Mouse (Mus musculus) forebrain, embryonic 16.5 days (tissue): ENCODE measurements around the gene Mybphl. TPM values are rescaled to one million over a fixed set of nuclear protein-coding genes. Genes with fewer than 3 reads are reported as not detected.

Experiments
- ATAC-seq: fragments of 200-750 bp; cut with Nextera tagmentation; 2 replicates; pipeline ENCODE4 v1.8.0; 2017; ENCODE audit warnings: mild to moderate bottlenecking, moderate library complexity
- H3K27ac ChIP-seq: fragments of 300-500 bp; sonication (generic); 2 replicates; pipeline ENCODE4 v1.5.1; 2014; ENCODE audit warnings: low read length, control low read depth
- H3K27me3 ChIP-seq: fragments of 300-500 bp; sonication (generic); replicated peaks from 2 replicates; pipeline ENCODE4 v1.6.1; 2014; ENCODE audit warnings: low read length; ENCODE audit not compliant: control insufficient read depth, insufficient read depth
- H3K36me3 ChIP-seq: fragments of 300-500 bp; sonication (generic); 2 replicates; pipeline ENCODE4 v1.6.1; 2014; ENCODE audit not compliant: control insufficient read depth, insufficient read depth
- H3K4me1 ChIP-seq: fragments of 300-500 bp; sonication (generic); replicated peaks from 2 replicates; pipeline ENCODE4 v1.6.1; 2014; ENCODE audit warnings: low read length; ENCODE audit not compliant: control insufficient read depth, insufficient read depth
- H3K4me2 ChIP-seq: fragments of 300-500 bp; sonication (generic); 2 replicates; pipeline ENCODE4 v1.6.1; 2014; ENCODE audit warnings: mild to moderate bottlenecking, low read length, control low read depth
- H3K4me3 ChIP-seq: fragments of 300-500 bp; sonication (generic); replicated peaks from 2 replicates; pipeline ENCODE4 v1.5.1; 2014; ENCODE audit warnings: mild to moderate bottlenecking, low read length, control low read depth
- H3K9ac ChIP-seq: fragments of 300-500 bp; sonication (generic); replicated peaks from 2 replicates; pipeline ENCODE4 v1.6.1; 2014; ENCODE audit warnings: low read depth, low read length, control low read depth
- H3K9me3 ChIP-seq: fragments of 300-500 bp; sonication (generic); 2 replicates; pipeline ENCODE4 v1.6.1; 2016; ENCODE audit warnings: low read length; ENCODE audit not compliant: control insufficient read depth
- WGBS: fragments of 180-500 bp; shearing (Covaris S2); extraction: QIAGEN DNeasy Blood & Tissue Kit; methylation state at CpG from one replicate; pipeline ENCODE4 v1.1.7; 2014; 5-methylcytosine and 5-hydroxymethylcytosine counted together
- polyA plus RNA-seq: library from polyadenylated mRNA; unstranded; fragments of >200 nt; fragmentation: Nextera tagmentation; extraction: Ambion mirVana; gene quantifications from 2 replicates; pipeline ENCODE4 v1.2.1, GENCODE M21; 2015

Gene Mybphl
- polyA plus RNA-seq, 1 experiment from 2014 or later = 0.16 TPM

- H3K36me3 ChIP-seq = peaks cover 26% of the 10 kb centered on the region
- peak overlapping the region; percentile 93 for H3K27ac ChIP-seq
- H3K27me3 ChIP-seq = no peaks in the 10 kb centered on the region
- peaks cover 27% of the 10 kb centered on the region for H3K4me1 ChIP-seq
- 28% methylated on average over 9 of the region's 9 CpGs for WGBS
- peak; percentile 86 for ATAC-seq
- peaks cover 3% of the 10 kb centered on the region; the same call in 1 of the 2 replicates for H3K9me3 ChIP-seq
- H3K4me2 ChIP-seq = peak overlapping the region; percentile 19; the same call in 1 of the 2 replicates
- no peak overlapping the region for H3K4me3 ChIP-seq
- H3K9ac ChIP-seq = no peak overlapping the region; the same call in 1 of the 2 replicates
Measured at GRCm38 (mm10) chr3:108328441-108328841, 36.3 kb upstream of the Mybphl start.

DNA sequence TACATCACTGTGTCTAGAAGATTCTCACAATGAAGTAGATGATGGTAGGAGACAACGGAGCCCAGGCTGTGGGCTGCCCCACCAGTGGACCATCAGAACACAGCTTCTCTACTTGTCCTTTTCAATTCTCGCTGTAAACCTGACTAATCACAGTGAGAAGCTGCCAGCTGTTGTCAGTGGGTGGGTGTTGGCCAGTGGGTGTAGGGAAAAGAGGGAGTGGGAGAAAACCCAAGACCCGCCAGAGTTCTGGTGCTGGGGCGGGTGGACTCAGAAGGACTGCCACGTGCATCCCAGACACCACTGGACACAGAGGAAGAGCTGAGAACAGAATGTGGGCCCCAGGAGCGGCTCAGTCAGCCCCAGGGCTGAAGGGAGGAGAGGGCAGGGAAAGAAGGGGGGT is 33.9 kb upstream of the Mybphl start:
- ATAC-seq = no peak
- peaks cover 22% of the 10 kb centered on the region for H3K4me1 ChIP-seq

GRCm38 (mm10) chr3:108336878-108337277 is 27.8 kb upstream of the Mybphl start:
- Histone ChIP-seq H3K4me1 (no peaks in the 10 kb centered on the region), H3K27ac (no peak overlapping the region), H3K4me2 (no peak overlapping the region), H3K9ac (no peak overlapping the region), H3K27me3 (no peaks in the 10 kb centered on the region), H3K4me3 (no peak overlapping the region), H3K9me3 (no peaks in the 10 kb centered on the region), H3K36me3 (peaks cover 51% of the 10 kb centered on the region)
- no peak for ATAC-seq
- WGBS = 93% methylated on average over 5 of the region's 5 CpGs

More for the DNA sequence above, 33.9 kb upstream of the Mybphl start:
- Histone ChIP-seq H3K4me2 (no peak overlapping the region), H3K9ac (no peak overlapping the region), H3K36me3 (peaks cover 26% of the 10 kb centered on the region), H3K4me3 (no peak overlapping the region), H3K27me3 (no peaks in the 10 kb centered on the region), H3K9me3 (no peaks in the 10 kb centered on the region), H3K27ac (no peak overlapping the region)
- 92% methylated on average over 6 of the region's 6 CpGs for WGBS

- H3K4me2 ChIP-seq = no peak overlapping the region
- H3K9ac ChIP-seq = no peak overlapping the region
- no peaks in the 10 kb centered on the region for H3K4me1 ChIP-seq
- no peaks in the 10 kb centered on the region for H3K27me3 ChIP-seq
- peaks cover 56% of the 10 kb centered on the region for H3K36me3 ChIP-seq
- 88% methylated on average over 2 of the region's 2 CpGs for WGBS
- ATAC-seq = no peak
- no peaks in the 10 kb centered on the region for H3K9me3 ChIP-seq
- no peak overlapping the region for H3K27ac ChIP-seq
- H3K4me3 ChIP-seq = no peak overlapping the region
Measured at GRCm38 (mm10) chr3:108341040-108341439, 23.7 kb upstream of the Mybphl start.

DNA sequence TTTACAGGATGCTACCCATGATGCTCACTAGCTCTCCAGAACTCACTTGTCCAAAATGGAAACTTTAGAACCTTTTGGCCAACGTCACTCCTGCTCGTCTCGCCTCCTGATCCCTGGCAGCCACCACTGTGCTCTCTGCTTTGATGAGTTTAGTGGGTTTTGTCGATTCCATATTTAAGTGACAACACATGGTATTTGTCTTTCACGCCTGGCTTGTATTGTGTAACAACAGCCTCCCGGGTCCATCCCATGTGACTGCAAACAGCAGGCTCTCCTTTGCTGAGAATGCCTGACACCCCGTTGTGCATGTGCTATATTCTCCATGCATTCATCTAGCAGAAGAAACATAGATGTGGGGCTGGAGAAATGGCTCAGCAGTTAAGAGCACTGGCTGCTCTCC is 22.5 kb upstream of the Mybphl start:
- Histone ChIP-seq H3K9me3 (no peaks in the 10 kb centered on the region), H3K27ac (no peak overlapping the region), H3K4me1 (no peaks in the 10 kb centered on the region), H3K9ac (no peak overlapping the region), H3K4me2 (no peak overlapping the region), H3K36me3 (peaks cover 62% of the 10 kb centered on the region), H3K27me3 (no peaks in the 10 kb centered on the region), H3K4me3 (no peak overlapping the region)
- no peak for ATAC-seq
- WGBS = 79% methylated on average over 7 of the region's 7 CpGs

DNA sequence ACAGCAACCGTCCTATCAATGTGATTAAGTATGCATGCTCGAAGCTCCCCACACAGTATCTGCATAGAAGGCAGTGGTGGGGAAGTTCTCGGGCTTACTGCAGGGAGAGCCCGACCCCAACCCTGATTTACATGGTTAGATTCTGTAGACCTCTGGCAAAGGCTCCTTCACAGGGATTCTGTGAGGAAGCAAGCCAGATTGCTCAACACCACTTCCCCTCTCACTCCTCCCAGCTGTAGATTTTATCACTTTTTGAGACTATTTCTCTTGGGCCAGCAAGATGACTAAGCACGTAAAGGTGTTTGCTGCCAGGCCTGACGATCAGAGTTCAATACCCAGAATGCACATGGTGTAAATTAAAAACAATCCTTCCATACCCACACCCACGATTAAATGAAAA is 18.9 kb upstream of the Mybphl start:
- Histone ChIP-seq H3K9ac (no peak overlapping the region), H3K9me3 (no peaks in the 10 kb centered on the region), H3K27ac (no peak overlapping the region), H3K4me3 (no peak overlapping the region), H3K27me3 (no peaks in the 10 kb centered on the region), H3K4me2 (no peak overlapping the region), H3K36me3 (peaks cover 62% of the 10 kb centered on the region), H3K4me1 (no peaks in the 10 kb centered on the region)
- no peak for ATAC-seq
- WGBS = 89% methylated on average over 7 of the region's 7 CpGs

DNA sequence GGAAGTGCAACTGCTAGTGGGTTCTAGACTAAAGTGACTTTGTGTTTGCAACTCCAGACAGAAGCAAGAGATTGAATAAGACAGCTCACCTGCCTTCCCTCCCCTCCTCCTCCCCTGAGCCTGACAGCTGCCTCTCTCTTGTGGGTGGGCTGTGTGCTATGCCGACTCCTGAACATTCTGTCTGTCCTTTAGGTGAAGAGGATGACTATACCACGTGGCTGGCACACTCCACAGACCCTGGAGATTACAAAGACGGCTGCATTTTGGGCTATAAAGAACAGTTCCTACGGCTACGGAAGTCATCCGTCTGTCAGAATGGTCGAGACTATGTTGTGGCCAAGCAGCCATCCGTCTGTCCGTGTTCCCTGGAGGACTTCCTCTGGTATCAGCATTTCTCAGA is 16.3 kb upstream of the Mybphl start:
- no peak overlapping the region for H3K27ac ChIP-seq
- no peaks in the 10 kb centered on the region for H3K4me1 ChIP-seq
- peaks cover 56% of the 10 kb centered on the region for H3K36me3 ChIP-seq
- no peak overlapping the region for H3K4me2 ChIP-seq
- no peaks in the 10 kb centered on the region for H3K27me3 ChIP-seq
- no peak for ATAC-seq
- WGBS = 92% methylated on average over 9 of the region's 9 CpGs
- no peak overlapping the region for H3K9ac ChIP-seq
- no peaks in the 10 kb centered on the region for H3K9me3 ChIP-seq
- no peak overlapping the region for H3K4me3 ChIP-seq

- H3K27me3 ChIP-seq = no peaks in the 10 kb centered on the region
- H3K27ac ChIP-seq = no peak overlapping the region
- 98% methylated on average over 3 of the region's 3 CpGs for whole genome bisulfite sequencing
- peaks cover 19% of the 10 kb centered on the region for H3K4me1 ChIP-seq
- H3K9ac ChIP-seq = no peak overlapping the region
- H3K4me2 ChIP-seq = no peak overlapping the region
- ATAC-seq = no peak
- peaks cover 49% of the 10 kb centered on the region for H3K36me3 ChIP-seq
- H3K9me3 ChIP-seq = no peaks in the 10 kb centered on the region
- no peak overlapping the region for H3K4me3 ChIP-seq
Measured at GRCm38 (mm10) chr3:108355245-108355644, 9.5 kb upstream of the Mybphl start.

- Histone ChIP-seq H3K27ac (no peak overlapping the region), H3K27me3 (no peaks in the 10 kb centered on the region), H3K4me3 (no peak overlapping the region), H3K4me1 (peaks cover 22% of the 10 kb centered on the region), H3K9me3 (no peaks in the 10 kb centered on the region), H3K9ac (no peak overlapping the region), H3K4me2 (no peak overlapping the region), H3K36me3 (peaks cover 41% of the 10 kb centered on the region)
- ATAC-seq = no peak
- 90% methylated on average over 10 of the region's 10 CpGs for WGBS
Measured at GRCm38 (mm10) chr3:108357051-108357450, 7.7 kb upstream of the Mybphl start.

GRCm38 (mm10) chr3:108358445-108358844 is 6.3 kb upstream of the Mybphl start:
- Histone ChIP-seq H3K36me3 (peaks cover 33% of the 10 kb centered on the region), H3K27me3 (no peaks in the 10 kb centered on the region), H3K4me3 (no peak overlapping the region), H3K27ac (peak overlapping the region; percentile 12; the same call in 1 of the 2 replicates), H3K4me1 (peaks cover 22% of the 10 kb centered on the region), H3K9ac (no peak overlapping the region), H3K4me2 (no peak overlapping the region), H3K9me3 (no peaks in the 10 kb centered on the region)
- ATAC-seq = peak; percentile 60
- WGBS = 63% methylated on average over 6 of the region's 6 CpGs
